Mouse (Mus musculus) mouse trophoblast stem cell (cell line): Measurements from ENCODE around the gene Sidt2.

Experiments used
- in situ Hi-C, 2 experiments: fragments of 300-500 bp; cut with MseI, MboI; formaldehyde crosslinking; loops; 2 replicates in 1 of 2; 3 replicates in 1 of 2; pipeline ENCODE4 v1.15.1; 2025

Gene Sidt2

GRCm38 (mm10) chr9:45911673-45912072, 43.4 kb downstream of the Sidt2 start:
- in situ Hi-C loops: no loop called here

GRCm38 (mm10) chr9:45910995-45911394, 44.1 kb downstream of the Sidt2 start:
- in situ Hi-C loops: no loop called here

- in situ Hi-C loops: no loop called here
Measured at GRCm38 (mm10) chr9:45907078-45907428, 48.0 kb downstream of the Sidt2 start.

- in situ Hi-C loops: no loop called here
Measured at GRCm38 (mm10) chr9:45906355-45907077, 48.5 kb downstream of the Sidt2 start, which contains the start of the genes Pcsk7 and Rnf214. TSS of gene Pcsk7 (plus strand) at chr9:45906497. TSS of gene Rnf214 (minus strand) at chr9:45906911.

GRCm38 (mm10) chr9:45905811-45906237, 49.2 kb downstream of the Sidt2 start:
- in situ Hi-C loops: no loop called here

GRCm38 (mm10) chr9:45905196-45905595, 49.9 kb downstream of the Sidt2 start:
- in situ Hi-C loops: no loop called here

GRCm38 (mm10) chr9:45893681-45894080, 61.4 kb downstream of the Sidt2 start:
- in situ Hi-C loops: no loop called here
